Mouse (Mus musculus): ENCODE data around the gene Plb1. TPM values are rescaled to one million over a fixed set of nuclear protein-coding genes. Genes with fewer than 3 reads are reported as not detected.

Gene Plb1
- polyA plus RNA-seq, 1 experiment = not detected

DNA sequence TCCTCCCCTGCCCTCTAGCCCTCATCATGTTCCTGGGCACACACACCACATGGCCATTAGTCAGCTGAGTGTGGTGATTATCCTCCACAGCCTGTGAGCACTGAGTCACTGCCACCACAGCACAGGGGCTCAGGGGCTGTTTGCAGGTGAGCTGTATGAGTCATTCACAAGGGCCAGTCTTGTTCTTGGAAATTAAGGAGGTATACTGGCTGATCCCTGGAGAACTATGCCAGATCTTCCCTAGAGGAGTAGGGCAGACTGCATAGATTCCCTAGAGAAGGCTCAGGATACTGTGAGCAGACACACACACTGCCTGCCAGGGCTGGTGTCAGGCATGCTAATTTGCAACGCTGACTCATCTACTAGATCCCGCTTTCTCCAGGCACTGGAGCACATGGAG, 82.2 kb downstream of the Plb1 start:
- TF ChIP-seq CTCF (IDR thresholded peaks at IDR 0.05; ENCODE audit: control insufficient read depth, insufficient read depth, insufficient read length) = no peak
- peak; percentile 46 for TF ChIP-seq FOSL1 (IDR thresholded peaks at IDR 0.05; ENCODE audit: insufficient read depth, low read length, poor library complexity, severe bottlenecking)
- no peak for TF ChIP-seq MYOD1 (IDR thresholded peaks at IDR 0.05; ENCODE audit: control insufficient read depth, insufficient read length, low read depth)
- TF ChIP-seq MYOG (IDR thresholded peaks at IDR 0.05; ENCODE audit: control insufficient read depth, extremely low read depth, insufficient read length) = no peak
- peak; percentile 46 for TF ChIP-seq USF1 (IDR thresholded peaks at IDR 0.05; ENCODE audit: low read depth)
- TF ChIP-seq MAX (IDR thresholded peaks at IDR 0.05) = peak; percentile 28
- no peak for TF ChIP-seq CEBPB (IDR thresholded peaks at IDR 0.05; ENCODE audit: low read depth)

GRCm38 (mm10) chr5:32322146-32322811, 89.8 kb downstream of the Plb1 start:
- H3K4me3 ChIP-seq (ENCODE audit: insufficient read depth, poor library complexity, severe bottlenecking) = no peak overlapping the region
- H3K79me2 ChIP-seq (ENCODE audit: control insufficient read depth, insufficient read depth) = no peaks in the 10 kb centered on the region
- no peaks in the 10 kb centered on the region for H3K79me3 ChIP-seq (ENCODE audit: low read depth)
- H3ac ChIP-seq (ENCODE audit: control insufficient read depth, insufficient read length, low read depth) = no peak overlapping the region
- TF ChIP-seq CTCF (IDR thresholded peaks at IDR 0.05; ENCODE audit: control insufficient read depth, insufficient read depth, insufficient read length) = peak; percentile 33
- no peak for TF ChIP-seq FOSL1 (IDR thresholded peaks at IDR 0.05; ENCODE audit: insufficient read depth, low read length, poor library complexity, severe bottlenecking)
- H3K36me3 ChIP-seq (ENCODE audit: control insufficient read depth, insufficient read depth) = no peaks in the 10 kb centered on the region
- peaks cover 14% of the 10 kb centered on the region for H3K27me3 ChIP-seq (ENCODE audit: control insufficient read depth, insufficient read depth, insufficient read length)

More for the DNA sequence above, 82.2 kb downstream of the Plb1 start:
- Histone ChIP-seq H3ac (ENCODE audit: control insufficient read depth, insufficient read length, low read depth) (no peak overlapping the region), H3K4me3 (ENCODE audit: insufficient read depth, poor library complexity, severe bottlenecking) (no peak overlapping the region), H3K79me2 (ENCODE audit: control insufficient read depth, insufficient read depth) (no peaks in the 10 kb centered on the region), H3K36me3 (ENCODE audit: control insufficient read depth, insufficient read depth) (no peaks in the 10 kb centered on the region), H3K27me3 (ENCODE audit: control insufficient read depth, insufficient read depth, insufficient read length) (no peaks in the 10 kb centered on the region), H3K79me3 (ENCODE audit: low read depth) (no peaks in the 10 kb centered on the region)

GRCm38 (mm10) chr5:32328139-32328538, 95.6 kb downstream of the Plb1 start:
- TF ChIP-seq MYOG (IDR thresholded peaks at IDR 0.05; ENCODE audit: control insufficient read depth, extremely low read depth, insufficient read length) (no peak), FOSL1 (IDR thresholded peaks at IDR 0.05; ENCODE audit: insufficient read depth, low read length, poor library complexity, severe bottlenecking) (no peak), MAX (IDR thresholded peaks at IDR 0.05) (no peak), CTCF (IDR thresholded peaks at IDR 0.05; ENCODE audit: control insufficient read depth, insufficient read depth, insufficient read length) (no peak), USF1 (IDR thresholded peaks at IDR 0.05; ENCODE audit: low read depth) (no peak), MYOD1 (IDR thresholded peaks at IDR 0.05; ENCODE audit: control insufficient read depth, insufficient read length, low read depth) (no peak), CEBPB (IDR thresholded peaks at IDR 0.05; ENCODE audit: low read depth) (no peak)

DNA sequence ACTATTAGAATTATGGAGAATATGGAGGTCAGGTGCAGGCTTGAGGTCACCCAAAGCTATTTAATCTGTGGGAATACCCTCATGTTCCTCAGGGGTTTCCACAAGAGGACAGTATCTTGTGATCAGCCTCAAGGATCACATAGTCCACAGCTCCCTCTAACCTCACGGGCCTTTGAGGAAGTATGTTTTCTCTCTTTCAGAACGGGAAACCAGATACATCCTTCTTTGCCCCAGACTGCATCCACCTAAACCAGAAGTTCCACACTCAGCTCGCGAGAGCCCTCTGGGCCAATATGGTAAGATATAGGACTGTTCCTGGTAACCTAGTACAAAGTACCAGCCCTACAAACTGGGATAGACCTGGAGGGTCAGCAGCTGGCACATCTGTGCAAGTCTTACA, 100.1 kb downstream of the Plb1 start:
- Histone ChIP-seq H3ac (ENCODE audit: control insufficient read depth, insufficient read length, low read depth) (no peak overlapping the region), H3K36me3 (ENCODE audit: control insufficient read depth, insufficient read depth) (no peaks in the 10 kb centered on the region), H3K4me3 (ENCODE audit: insufficient read depth, poor library complexity, severe bottlenecking) (no peak overlapping the region), H3K79me3 (ENCODE audit: low read depth) (no peaks in the 10 kb centered on the region), H3K79me2 (ENCODE audit: control insufficient read depth, insufficient read depth) (no peaks in the 10 kb centered on the region), H3K27me3 (ENCODE audit: control insufficient read depth, insufficient read depth, insufficient read length) (peaks cover 22% of the 10 kb centered on the region)
- TF ChIP-seq CTCF (IDR thresholded peaks at IDR 0.05; ENCODE audit: control insufficient read depth, insufficient read depth, insufficient read length) (no peak), MAX (IDR thresholded peaks at IDR 0.05) (no peak), MYOD1 (IDR thresholded peaks at IDR 0.05; ENCODE audit: control insufficient read depth, insufficient read length, low read depth) (no peak), USF1 (IDR thresholded peaks at IDR 0.05; ENCODE audit: low read depth) (no peak), CEBPB (IDR thresholded peaks at IDR 0.05; ENCODE audit: low read depth) (no peak), FOSL1 (IDR thresholded peaks at IDR 0.05; ENCODE audit: insufficient read depth, low read length, poor library complexity, severe bottlenecking) (no peak)

More at GRCm38 (mm10) chr5:32328139-32328538, 95.6 kb downstream of the Plb1 start:
- Histone ChIP-seq H3K79me2 (ENCODE audit: control insufficient read depth, insufficient read depth) (no peaks in the 10 kb centered on the region), H3K79me3 (ENCODE audit: low read depth) (no peaks in the 10 kb centered on the region), H3K27me3 (ENCODE audit: control insufficient read depth, insufficient read depth, insufficient read length) (peaks cover 28% of the 10 kb centered on the region), H3ac (ENCODE audit: control insufficient read depth, insufficient read length, low read depth) (no peak overlapping the region), H3K4me3 (ENCODE audit: insufficient read depth, poor library complexity, severe bottlenecking) (no peak overlapping the region), H3K36me3 (ENCODE audit: control insufficient read depth, insufficient read depth) (no peaks in the 10 kb centered on the region)

GRCm38 (mm10) chr5:32335172-32335571, 102.7 kb downstream of the Plb1 start:
- Histone ChIP-seq H3K4me3 (ENCODE audit: insufficient read depth, poor library complexity, severe bottlenecking) (no peak overlapping the region), H3K79me2 (ENCODE audit: control insufficient read depth, insufficient read depth) (no peaks in the 10 kb centered on the region), H3K79me3 (ENCODE audit: low read depth) (no peaks in the 10 kb centered on the region), H3K36me3 (ENCODE audit: control insufficient read depth, insufficient read depth) (no peaks in the 10 kb centered on the region), H3K27me3 (ENCODE audit: control insufficient read depth, insufficient read depth, insufficient read length) (peaks cover 5% of the 10 kb centered on the region), H3ac (ENCODE audit: control insufficient read depth, insufficient read length, low read depth) (no peak overlapping the region)
- TF ChIP-seq CEBPB (IDR thresholded peaks at IDR 0.05; ENCODE audit: low read depth) (no peak), MAX (IDR thresholded peaks at IDR 0.05) (no peak), MYOD1 (IDR thresholded peaks at IDR 0.05; ENCODE audit: control insufficient read depth, insufficient read length, low read depth) (no peak), USF1 (IDR thresholded peaks at IDR 0.05; ENCODE audit: low read depth) (no peak), MYOG (IDR thresholded peaks at IDR 0.05; ENCODE audit: control insufficient read depth, extremely low read depth, insufficient read length) (no peak), CTCF (IDR thresholded peaks at IDR 0.05; ENCODE audit: control insufficient read depth, insufficient read depth, insufficient read length) (no peak), FOSL1 (IDR thresholded peaks at IDR 0.05; ENCODE audit: insufficient read depth, low read length, poor library complexity, severe bottlenecking) (no peak)

- no peaks in the 10 kb centered on the region for H3K27me3 ChIP-seq (ENCODE audit: control insufficient read depth, insufficient read depth, insufficient read length)
- H3K4me3 ChIP-seq (ENCODE audit: insufficient read depth, poor library complexity, severe bottlenecking) = no peak overlapping the region
- H3ac ChIP-seq (ENCODE audit: control insufficient read depth, insufficient read length, low read depth) = no peak overlapping the region
- H3K79me3 ChIP-seq (ENCODE audit: low read depth) = no peaks in the 10 kb centered on the region
- TF ChIP-seq CTCF (IDR thresholded peaks at IDR 0.05; ENCODE audit: control insufficient read depth, insufficient read depth, insufficient read length) = no peak
- no peak for TF ChIP-seq FOSL1 (IDR thresholded peaks at IDR 0.05; ENCODE audit: insufficient read depth, low read length, poor library complexity, severe bottlenecking)
- TF ChIP-seq CEBPB (IDR thresholded peaks at IDR 0.05; ENCODE audit: low read depth) = no peak
- no peak for TF ChIP-seq MAX (IDR thresholded peaks at IDR 0.05)
- no peak for TF ChIP-seq MYOG (IDR thresholded peaks at IDR 0.05; ENCODE audit: control insufficient read depth, extremely low read depth, insufficient read length)
- TF ChIP-seq MYOD1 (IDR thresholded peaks at IDR 0.05; ENCODE audit: control insufficient read depth, insufficient read length, low read depth) = no peak
- no peak for TF ChIP-seq USF1 (IDR thresholded peaks at IDR 0.05; ENCODE audit: low read depth)
- no peaks in the 10 kb centered on the region for H3K36me3 ChIP-seq (ENCODE audit: control insufficient read depth, insufficient read depth)
- no peaks in the 10 kb centered on the region for H3K79me2 ChIP-seq (ENCODE audit: control insufficient read depth, insufficient read depth)
Measured at GRCm38 (mm10) chr5:32336092-32336491, 103.6 kb downstream of the Plb1 start.

All from C2C12 (cell line).